Mouse (Mus musculus): ENCODE measurements at regions not wholly inside any gene's neighbourhood (a gene's known extent, or its start where the extent isn't known, plus 50 kb on each side); places are given as distances from the start of the nearest gene placed in this dataset.

DNA sequence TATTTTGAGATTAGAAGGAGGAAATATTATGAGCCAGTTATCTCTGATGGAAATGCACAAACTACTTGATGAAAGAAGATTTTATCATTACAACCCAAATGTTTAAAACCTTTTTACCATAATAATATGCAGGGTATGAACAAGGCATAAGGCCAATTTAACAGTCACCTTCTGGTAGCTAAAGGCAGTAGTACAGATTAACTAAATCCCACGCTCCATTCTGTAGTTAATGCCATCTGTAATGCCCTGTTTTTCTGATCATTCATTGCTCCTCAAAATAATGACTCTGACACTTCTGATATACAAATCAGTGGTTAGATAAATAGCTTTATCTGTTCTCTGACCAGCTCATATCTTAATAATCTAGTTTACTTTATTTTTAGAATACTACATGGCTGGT lies 987.8 kb downstream of the Pcdh7 start:
- intact Hi-C loops (cut with DNase I), result no loop called here

DNA sequence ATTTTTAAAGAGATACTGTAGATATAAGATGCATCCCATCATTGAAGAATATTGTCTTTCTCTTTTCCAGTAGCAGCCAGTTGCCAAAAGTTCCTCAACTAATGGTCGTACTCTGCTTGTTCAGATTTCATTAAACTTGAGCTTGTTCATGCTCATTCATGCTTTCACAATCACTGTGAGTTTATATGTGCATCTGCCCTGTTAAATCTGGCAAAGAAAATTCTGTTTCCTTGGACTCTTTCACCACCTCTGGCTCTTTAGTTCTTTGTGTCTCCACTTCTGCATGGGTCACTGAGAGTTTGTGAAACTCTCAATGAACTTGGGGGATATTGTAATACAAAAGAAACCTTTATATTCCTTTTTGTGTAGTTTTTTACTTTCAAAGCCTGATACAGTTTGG lies 994.6 kb downstream of the Pcdh7 start:
- intact Hi-C loops (cut with DNase I), result no loop called here

DNA sequence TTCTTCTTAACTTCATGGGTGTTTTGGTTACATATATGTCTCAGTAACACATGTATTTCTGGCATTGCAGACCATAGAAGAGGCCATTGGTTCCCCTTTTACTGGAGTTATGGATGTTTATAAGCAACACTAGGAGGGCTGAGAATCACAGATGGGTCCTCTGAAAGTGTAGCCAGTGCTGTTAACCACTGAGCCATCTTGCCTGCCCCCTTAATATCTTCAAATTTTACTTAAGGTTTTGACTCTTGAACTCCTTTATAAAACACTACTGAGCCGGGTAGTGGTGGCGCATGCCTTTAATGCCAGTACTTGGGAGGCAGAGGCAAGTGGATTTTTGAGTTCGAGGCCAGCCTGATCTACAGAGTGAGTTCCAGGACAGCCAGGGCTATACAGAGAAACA lies 1015.6 kb downstream of the Pcdh7 start:
- intact Hi-C loops (cut with DNase I), result no loop called here

DNA sequence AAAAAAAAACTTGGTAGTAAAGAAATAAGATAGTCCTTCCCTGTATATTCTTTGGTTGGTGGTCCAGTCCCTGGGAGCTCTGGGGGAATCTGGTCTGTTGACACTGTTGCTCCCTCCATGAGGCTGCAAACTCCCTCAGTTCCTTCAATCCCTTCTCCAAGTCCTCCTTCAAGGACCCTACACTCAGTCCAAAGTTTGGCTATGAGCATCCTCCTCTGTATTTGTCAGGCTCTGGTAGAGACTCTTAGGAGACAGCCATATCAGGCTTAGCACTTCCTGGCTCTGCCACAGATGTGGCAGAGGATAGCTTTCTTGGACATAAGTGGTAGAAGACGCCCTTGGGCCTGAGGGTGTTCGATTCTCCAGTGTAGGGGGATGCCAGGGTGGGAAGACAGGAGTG lies 1016.2 kb downstream of the Pcdh7 start:
- intact Hi-C loops (cut with DNase I), result no loop called here

DNA sequence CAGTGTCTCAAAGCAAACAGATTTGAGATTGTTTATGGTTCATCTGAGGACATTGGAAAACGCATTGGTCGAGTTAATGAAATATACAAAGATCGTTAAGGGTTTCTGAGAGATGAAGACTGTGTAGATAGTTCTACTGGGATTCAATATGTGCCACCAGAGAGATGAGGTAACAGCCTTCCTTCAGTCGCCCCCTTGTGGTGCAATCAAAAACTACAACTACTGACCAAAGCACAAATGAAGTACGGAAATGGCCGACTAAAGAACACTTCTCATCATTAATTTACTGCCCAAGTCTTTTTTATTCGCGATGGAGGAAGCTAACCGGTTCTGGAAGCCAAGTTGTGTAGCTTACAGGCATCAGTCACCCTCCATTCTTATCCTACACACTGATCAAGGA lies 1018.8 kb downstream of the Pcdh7 start:
- intact Hi-C loops (cut with DNase I), result loop anchor here (5.0 kb wide), 1 partner anchor 1019 kb away; the partner anchor contains the start of gene Pcdh7

DNA sequence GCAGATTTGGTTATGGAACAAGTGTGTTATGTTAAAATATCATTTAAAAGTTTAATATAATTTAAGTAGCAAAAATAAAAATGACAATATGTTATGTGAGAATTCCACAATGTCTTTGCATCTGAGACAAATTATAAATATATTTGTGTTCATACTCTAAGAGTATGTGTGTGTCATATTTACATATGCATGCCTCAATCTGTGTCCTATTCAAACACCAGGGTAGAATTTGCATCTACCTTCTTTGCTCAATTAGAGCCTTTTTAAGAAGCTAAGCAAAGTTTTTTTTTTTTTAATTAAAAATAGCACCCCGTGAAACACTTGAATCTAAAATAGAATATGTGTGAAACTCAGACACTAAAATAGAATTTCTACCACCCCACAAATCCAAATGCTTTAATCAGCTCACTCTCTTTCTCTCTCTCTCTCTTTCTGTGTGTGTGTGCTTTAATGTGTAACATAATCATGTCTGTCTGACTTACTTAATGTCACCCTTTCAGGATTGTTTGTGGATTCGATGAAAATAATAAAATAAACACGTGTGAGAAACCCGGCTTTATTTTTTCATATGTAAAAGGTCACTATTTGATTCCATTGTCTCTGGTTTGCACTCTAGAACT lies 1019.6 kb downstream of the Pcdh7 start:
- intact Hi-C loops (cut with DNase I), result loop anchor here (5.0 kb wide), 1 partner anchor 1020 kb away; the partner anchor contains the start of gene Pcdh7

DNA sequence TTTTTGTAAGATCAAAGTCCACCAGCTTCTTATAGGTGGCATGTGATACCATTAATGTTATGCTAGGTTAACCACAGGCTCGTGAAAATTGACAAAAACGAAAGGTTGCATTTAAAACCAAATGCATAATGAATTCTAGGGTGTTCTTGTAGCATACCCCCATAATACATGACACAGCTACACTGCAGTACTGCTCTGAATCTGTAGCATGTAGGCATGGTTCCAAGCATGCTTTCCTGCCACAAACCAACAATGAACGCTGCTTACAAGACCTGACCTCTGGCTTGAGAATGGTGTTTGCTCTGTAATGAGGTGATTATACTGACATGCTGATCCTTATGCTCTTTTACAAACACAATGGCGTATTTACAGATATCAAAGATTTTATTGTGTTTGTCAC lies 1020.3 kb downstream of the Pcdh7 start:
- intact Hi-C loops (cut with DNase I), result loop anchor here (5.0 kb wide), 1 partner anchor 1021 kb away; the partner anchor contains the start of gene Pcdh7

DNA sequence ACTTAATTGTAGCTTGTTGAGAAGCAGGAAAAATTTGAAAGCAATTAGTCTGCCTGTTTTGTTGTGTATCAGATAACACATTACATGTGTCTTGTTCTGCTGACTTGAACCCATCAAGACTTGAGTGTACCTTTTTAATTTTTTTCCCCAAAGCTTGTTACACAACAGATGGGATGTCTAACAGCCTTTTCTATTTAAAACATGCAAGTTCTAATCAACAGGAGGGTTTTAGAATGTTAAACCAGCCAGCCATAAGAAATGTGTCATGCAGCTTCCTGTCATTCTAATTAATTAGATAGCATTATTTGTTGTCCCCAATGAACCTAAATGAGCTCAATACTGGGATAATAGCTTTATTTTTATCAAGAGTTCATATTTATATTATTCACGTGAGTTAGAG lies 1023.0 kb downstream of the Pcdh7 start:
- intact Hi-C loops (cut with DNase I), result no loop called here

DNA sequence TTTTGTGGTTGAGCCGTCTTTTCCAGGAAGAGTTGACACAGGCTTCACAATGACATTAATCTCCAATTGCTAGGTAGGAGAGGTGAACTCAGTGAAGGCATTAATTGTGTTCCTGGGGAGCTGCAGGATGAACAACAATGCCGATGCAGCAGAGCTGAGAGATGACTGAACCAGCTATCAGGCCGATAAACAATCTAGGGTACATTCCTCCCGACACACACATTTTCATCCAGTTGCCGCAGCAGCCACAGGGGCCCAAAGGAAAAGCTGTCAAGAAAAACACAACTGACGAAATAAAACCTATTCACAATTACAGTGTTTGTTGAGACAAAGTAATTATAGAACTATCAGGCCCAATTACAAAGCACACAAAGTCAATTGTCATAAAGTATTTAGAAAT lies 1029.9 kb downstream of the Pcdh7 start:
- intact Hi-C loops (cut with DNase I), result no loop called here

DNA sequence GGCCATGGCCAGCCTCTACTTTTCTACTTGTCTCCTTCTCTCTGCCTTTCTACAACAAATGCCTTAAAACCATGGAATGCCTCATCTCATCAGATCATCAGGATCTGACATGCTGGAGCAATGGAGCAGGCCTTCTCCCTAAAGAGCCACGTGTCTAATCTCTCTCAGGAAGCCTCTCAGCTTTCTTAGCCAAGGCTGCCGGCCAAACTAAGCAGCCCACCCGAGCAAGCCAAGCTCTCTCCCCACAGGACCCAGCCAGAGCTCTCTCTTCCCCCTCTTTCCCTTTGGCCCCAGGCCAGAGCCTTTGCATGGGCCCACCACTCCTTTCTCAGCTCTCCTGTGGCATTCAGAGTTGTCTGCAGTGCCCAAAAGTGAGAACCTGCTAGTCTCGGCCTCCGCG lies 1034.0 kb downstream of the Pcdh7 start:
- intact Hi-C loops (cut with DNase I), result no loop called here
